Mouse (Mus musculus) ES-E14 (cell line): ENCODE measurements at regions not wholly inside any gene's neighbourhood (a gene's known extent, or its start where the extent isn't known, plus 50 kb on each side); places are given as distances from the start of the nearest gene placed in this dataset.

ENCODE experiments used
- DNase-seq: peaks from one replicate; pipeline ENCODE4 v3.0.0-alpha.2; 2013; ENCODE audit warnings: low read depth, low spot score
- H3K27ac ChIP-seq: 2 replicates; pipeline ENCODE4 v1.5.1; 2012; ENCODE audit warnings: low read depth, mild to moderate bottlenecking, low read length, moderate library complexity, mixed read lengths; ENCODE audit not compliant: poor library complexity, insufficient read depth, severe bottlenecking
- H3K36me3 ChIP-seq: 2 replicates; pipeline ENCODE4 v1.6.1; 2012; ENCODE audit warnings: mild to moderate bottlenecking, low read length, moderate library complexity, mixed read lengths; ENCODE audit not compliant: control insufficient read depth, poor library complexity, insufficient read depth, severe bottlenecking
- H3K4me1 ChIP-seq, 2 experiments: fragments of 150-350 bp in 1 of 2; sonication (generic) in 1 of 2; 2 replicates each; pipeline ENCODE4 v1.6.1; 2012; ENCODE audit warnings: low read length in 2 of 2, mild to moderate bottlenecking in 1 of 2, mixed read lengths in 1 of 2; ENCODE audit not compliant: control insufficient read depth in 2 of 2, insufficient read depth in 2 of 2, poor library complexity in 1 of 2
- H3K4me3 ChIP-seq, 2 experiments: fragments of 150-350 bp in 1 of 2; sonication (generic) in 1 of 2; 2 replicates each; pipeline ENCODE4 v1.5.1; 2012; ENCODE audit warnings: low read length in 2 of 2, low read depth in 1 of 2, mild to moderate bottlenecking in 1 of 2, mixed read lengths in 1 of 2; ENCODE audit not compliant: insufficient read depth in 1 of 2, poor library complexity in 1 of 2, severe bottlenecking in 1 of 2
- H3K9ac ChIP-seq: 2 replicates; pipeline ENCODE4 v1.6.1; 2012; ENCODE audit warnings: low read depth, mild to moderate bottlenecking, low read length, mixed read lengths; ENCODE audit not compliant: poor library complexity, insufficient read depth, severe bottlenecking
- H3K9me3 ChIP-seq: fragments of 150-350 bp; sonication (generic); 2 replicates; pipeline ENCODE4 v1.6.1; 2012; ENCODE audit warnings: low read depth, mild to moderate bottlenecking, low read length; ENCODE audit not compliant: control insufficient read depth, insufficient read depth
- CHD2 ChIP-seq: IDR thresholded peaks from 2 replicates; pipeline ENCODE4 v1.6.1; 2014; ENCODE audit warnings: mild to moderate bottlenecking, low read depth, low read length, inconsistent platforms
- HCFC1 ChIP-seq: IDR thresholded peaks from 2 replicates; pipeline ENCODE4 v1.6.1; 2012; ENCODE audit warnings: low read length, inconsistent platforms, borderline replicate concordance; ENCODE audit not compliant: insufficient read depth
- MAFK ChIP-seq: IDR thresholded peaks from 2 replicates; pipeline ENCODE4 v1.6.1; 2014; ENCODE audit warnings: mild to moderate bottlenecking, low read depth, low read length, inconsistent platforms; ENCODE audit not compliant: insufficient read depth
- ZC3H11A ChIP-seq: IDR thresholded peaks from 2 replicates; pipeline ENCODE4 v1.6.1; 2012; ENCODE audit warnings: low read depth, mild to moderate bottlenecking, inconsistent platforms, low read length, borderline replicate concordance
- ZNF384 ChIP-seq: IDR thresholded peaks from 2 replicates; pipeline ENCODE4 v1.6.1; 2012; ENCODE audit warnings: low read depth, low read length, inconsistent platforms
- in situ Hi-C, 2 experiments: fragments of 600-800 bp; cut with MboI; formaldehyde crosslinking; loops; one replicate each; pipeline ENCODE4 v1.15.1; 2025; ENCODE audit warnings: low sequenced_read_pairs in 2 of 2, inconsistent platforms in 1 of 2; ENCODE audit not compliant: unreplicated experiment in 2 of 2

- no peaks in the 10 kb centered on the region; a peak in 1 of 4 replicates for H3K4me1 ChIP-seq
- no peak overlapping the region for H3K27ac ChIP-seq
- in situ Hi-C loops: no loop called here
- TF ChIP-seq MAFK (no peak), ZC3H11A (peak; percentile 91)
- H3K9ac ChIP-seq: no peak overlapping the region
- no peaks in the 10 kb centered on the region for H3K9me3 ChIP-seq
- peak; percentile 43 for DNase-seq
- H3K4me3 ChIP-seq: no peak overlapping the region
- no peaks in the 10 kb centered on the region for H3K36me3 ChIP-seq
Measured at GRCm38 (mm10) chr8:75315886-75316285, 90.5 kb downstream of the Gm10358 start.

GRCm38 (mm10) chr8:75309463-75309862 is 95.7 kb downstream of the Rasd2 start:
- no peak for DNase-seq
- TF ChIP-seq HCFC1 (no peak), ZNF384 (no peak), CHD2 (no peak), MAFK (no peak), ZC3H11A (no peak)
- in situ Hi-C loops: no loop called here
- Histone ChIP-seq H3K9me3 (no peaks in the 10 kb centered on the region), H3K4me1 (no peaks in the 10 kb centered on the region), H3K4me3 (no peak overlapping the region), H3K9ac (no peak overlapping the region), H3K36me3 (no peaks in the 10 kb centered on the region), H3K27ac (no peak overlapping the region)

GRCm38 (mm10) chr8:75291921-75292320 is 78.2 kb downstream of the Rasd2 start:
- no peak for TF ChIP-seq CHD2
- TF ChIP-seq MAFK: no peak
- TF ChIP-seq ZC3H11A: no peak
- no peak for TF ChIP-seq HCFC1
- TF ChIP-seq ZNF384: no peak
- Histone ChIP-seq H3K27ac (no peak overlapping the region), H3K36me3 (no peaks in the 10 kb centered on the region), H3K9me3 (no peaks in the 10 kb centered on the region), H3K4me1 (no peaks in the 10 kb centered on the region), H3K4me3 (no peak overlapping the region), H3K9ac (no peak overlapping the region)
- in situ Hi-C loops: no loop called here
- no peak for DNase-seq

DNA sequence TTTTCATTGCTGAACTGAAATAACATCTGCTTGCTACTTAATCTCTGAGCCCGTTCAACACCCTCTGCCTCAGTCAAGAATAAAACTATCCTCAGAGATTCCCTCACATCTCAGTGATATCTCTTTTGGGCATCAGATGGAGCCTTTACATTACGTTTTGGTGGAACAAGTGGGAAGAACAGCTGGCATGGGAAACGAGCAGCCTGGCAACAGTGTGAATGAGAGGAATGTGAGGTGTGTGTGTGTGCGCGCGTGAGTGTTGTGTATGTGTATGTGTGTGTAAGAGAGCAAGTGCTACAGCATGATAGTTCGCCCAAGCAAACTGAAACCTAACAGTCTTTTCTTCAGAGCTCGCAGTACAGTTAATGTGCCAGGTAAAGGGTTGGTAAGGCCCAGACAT is 76.2 kb downstream of the Rasd2 start:
- H3K9ac ChIP-seq: no peak overlapping the region
- H3K27ac ChIP-seq: no peak overlapping the region
- TF ChIP-seq MAFK: no peak
- TF ChIP-seq CHD2: no peak
- TF ChIP-seq ZC3H11A: no peak
- no peak for TF ChIP-seq HCFC1
- TF ChIP-seq ZNF384: no peak
- no peak overlapping the region for H3K4me3 ChIP-seq
- in situ Hi-C loops: no loop called here
- no peaks in the 10 kb centered on the region for H3K36me3 ChIP-seq
- no peak for DNase-seq
- H3K9me3 ChIP-seq: no peaks in the 10 kb centered on the region
- no peaks in the 10 kb centered on the region for H3K4me1 ChIP-seq
